Mouse (Mus musculus): Measurements from ENCODE around the gene Prnd. TPM values are rescaled to one million over a fixed set of nuclear protein-coding genes. Genes with fewer than 3 reads are reported as not detected.

Prnd gene
- polyA plus RNA-seq, 1 experiment from 2014 or later = 9.5 TPM

DNA sequence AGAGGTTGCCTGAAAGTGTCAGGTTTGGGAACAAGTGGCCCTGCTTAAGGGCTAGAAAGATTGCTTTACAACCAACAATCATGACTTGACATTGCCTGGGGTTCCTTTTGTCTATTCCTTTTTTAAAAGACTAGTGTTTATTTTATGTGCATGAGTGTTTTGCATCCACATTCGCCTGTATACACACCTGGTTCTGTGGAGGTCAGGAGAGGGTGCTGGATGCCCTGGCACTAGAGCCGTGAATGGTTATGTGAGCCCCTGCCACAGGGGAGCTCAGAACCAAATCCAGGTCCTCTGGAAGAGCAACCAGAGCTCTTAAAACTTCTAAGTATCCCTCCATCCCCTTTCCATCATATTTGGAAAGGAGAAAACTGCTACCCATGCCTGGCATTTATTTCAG, 39.8 kb upstream of the Prnd start:
- ATAC-seq (ENCODE audit: low FRiP score) = no peak
- Histone ChIP-seq H3K9me3 (replicated peaks) (no peaks in the 10 kb centered on the region), H3K36me3 (peaks cover 4% of the 10 kb centered on the region; the same call in 1 of the 2 replicates), H3K27ac (replicated peaks) (peak overlapping the region; percentile 95), H3K9ac (replicated peaks) (peak overlapping the region; percentile 75), H3K4me2 (peak overlapping the region; percentile 60), H3K27me3 (replicated peaks) (no peaks in the 10 kb centered on the region), H3K4me3 (replicated peaks) (peak overlapping the region; percentile 64), H3K4me1 (peaks cover 39% of the 10 kb centered on the region)
- WGBS = 25% methylated on average over 2 of the region's 2 CpGs

DNA sequence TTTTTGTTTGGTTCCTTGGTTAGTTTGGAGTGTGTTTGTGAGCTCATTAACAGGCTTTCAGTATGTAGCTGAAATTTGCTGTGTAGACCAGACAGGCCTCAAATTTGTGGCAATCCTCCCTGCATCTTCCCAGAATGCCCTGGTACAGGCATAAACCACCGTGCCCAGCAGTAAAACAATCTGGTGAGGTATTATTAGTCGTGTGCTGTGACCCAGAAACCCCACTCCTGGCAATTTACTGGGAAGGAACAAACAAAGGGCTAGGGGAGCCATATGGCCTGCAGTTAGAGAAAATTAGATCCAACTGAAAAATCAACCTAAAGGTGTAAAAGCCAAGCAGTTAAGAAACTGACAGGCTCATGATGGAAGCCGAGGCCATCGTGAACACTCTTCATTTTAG, 39.3 kb upstream of the Prnd start:
- peak overlapping the region; percentile 64 for H3K4me3 ChIP-seq (replicated peaks)
- peak overlapping the region; percentile 95 for H3K27ac ChIP-seq (replicated peaks)
- H3K9me3 ChIP-seq (replicated peaks) = no peaks in the 10 kb centered on the region
- ATAC-seq (ENCODE audit: low FRiP score) = no peak
- no peaks in the 10 kb centered on the region for H3K27me3 ChIP-seq (replicated peaks)
- WGBS = 12% methylated on average over 4 of the region's 4 CpGs
- H3K4me1 ChIP-seq = peaks cover 39% of the 10 kb centered on the region
- peaks cover 9% of the 10 kb centered on the region for H3K36me3 ChIP-seq
- peak overlapping the region; percentile 75 for H3K9ac ChIP-seq (replicated peaks)
- peak overlapping the region; percentile 60 for H3K4me2 ChIP-seq

DNA sequence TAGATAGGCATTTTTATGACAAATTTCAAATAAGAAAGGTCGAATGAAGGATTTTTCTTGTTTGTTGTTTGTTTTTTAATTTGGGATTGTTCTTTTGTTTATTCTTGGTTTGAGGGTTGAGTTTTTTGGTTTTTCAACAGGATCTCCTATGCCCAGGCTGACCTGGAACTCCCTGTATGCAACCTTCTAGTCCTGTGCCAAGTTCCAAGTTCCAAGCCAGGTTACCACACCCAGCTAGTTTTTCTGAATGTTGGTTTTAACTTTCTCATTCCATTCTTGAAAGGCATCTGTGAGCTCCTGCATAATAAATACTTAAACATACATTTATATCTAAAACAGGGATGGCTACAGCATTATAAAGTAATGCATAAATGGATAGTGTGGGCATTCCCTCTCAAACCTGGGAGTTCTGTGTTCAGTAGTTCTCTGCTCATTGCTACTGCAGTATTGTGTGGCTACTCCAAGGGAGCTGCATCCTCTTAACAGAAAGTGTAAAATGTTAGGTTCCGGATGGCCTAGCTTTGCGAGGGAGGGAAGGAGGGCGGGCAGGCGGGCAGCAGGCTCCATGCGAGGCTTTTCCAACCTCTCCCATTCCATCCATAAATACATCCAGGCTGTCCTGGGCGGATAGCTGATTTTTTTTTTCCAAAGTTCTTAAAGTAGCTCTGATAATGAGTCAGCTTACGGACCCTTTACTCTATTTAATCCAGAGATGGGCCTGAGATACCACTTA, 38.0 kb upstream of the Prnd start:
- no peak overlapping the region for H3K9ac ChIP-seq (replicated peaks)
- peaks cover 39% of the 10 kb centered on the region for H3K4me1 ChIP-seq
- ATAC-seq (ENCODE audit: low FRiP score) = no peak
- H3K36me3 ChIP-seq = peaks cover 19% of the 10 kb centered on the region
- 78% methylated on average over 8 of the region's 8 CpGs for WGBS
- H3K27ac ChIP-seq (replicated peaks) = no peak overlapping the region
- no peaks in the 10 kb centered on the region for H3K27me3 ChIP-seq (replicated peaks)
- H3K4me3 ChIP-seq (replicated peaks) = no peak overlapping the region
- H3K9me3 ChIP-seq (replicated peaks) = no peaks in the 10 kb centered on the region
- peak overlapping the region; percentile 60 for H3K4me2 ChIP-seq

DNA sequence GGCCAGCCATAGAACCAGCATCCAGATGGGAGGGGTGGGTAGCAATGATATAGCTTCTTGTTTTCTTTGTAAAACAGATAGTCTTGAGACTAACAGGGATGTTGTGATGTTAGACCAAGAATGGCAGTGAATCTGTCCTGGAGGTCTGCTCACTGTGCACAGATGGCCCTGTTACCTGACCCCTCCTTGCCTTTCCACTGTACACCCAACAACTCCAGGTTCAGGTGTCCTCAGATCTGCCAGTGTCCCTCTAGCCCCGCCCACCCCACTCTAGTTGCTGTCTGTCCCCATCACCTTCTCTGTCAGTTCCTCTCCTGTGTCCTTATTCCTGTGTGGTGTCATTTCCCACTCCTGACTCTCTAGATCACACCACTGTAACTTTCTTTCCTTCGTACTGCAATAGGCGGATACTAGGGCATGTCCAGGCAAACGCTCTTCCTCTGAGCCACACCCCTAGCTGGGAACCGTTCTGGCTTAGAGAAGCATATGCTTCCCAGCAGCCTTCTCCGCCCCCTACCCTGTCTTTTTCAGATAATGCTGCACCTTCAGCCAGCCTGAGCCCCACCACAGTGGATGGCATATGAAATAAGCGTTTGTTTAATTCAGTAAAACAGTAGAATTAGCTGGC, 18.3 kb upstream of the Prnd start:
- no peak overlapping the region for H3K4me2 ChIP-seq
- H3K36me3 ChIP-seq = peaks cover 16% of the 10 kb centered on the region
- no peaks in the 10 kb centered on the region for H3K9me3 ChIP-seq (replicated peaks)
- H3K27me3 ChIP-seq (replicated peaks) = no peaks in the 10 kb centered on the region
- 75% methylated on average over 7 of the region's 7 CpGs for WGBS
- no peak overlapping the region for H3K4me3 ChIP-seq (replicated peaks)
- H3K9ac ChIP-seq (replicated peaks) = no peak overlapping the region
- H3K4me1 ChIP-seq = peaks cover 9% of the 10 kb centered on the region; the same call in 1 of the 2 replicates
- H3K27ac ChIP-seq (replicated peaks) = no peak overlapping the region
- no peak for ATAC-seq (ENCODE audit: low FRiP score)

DNA sequence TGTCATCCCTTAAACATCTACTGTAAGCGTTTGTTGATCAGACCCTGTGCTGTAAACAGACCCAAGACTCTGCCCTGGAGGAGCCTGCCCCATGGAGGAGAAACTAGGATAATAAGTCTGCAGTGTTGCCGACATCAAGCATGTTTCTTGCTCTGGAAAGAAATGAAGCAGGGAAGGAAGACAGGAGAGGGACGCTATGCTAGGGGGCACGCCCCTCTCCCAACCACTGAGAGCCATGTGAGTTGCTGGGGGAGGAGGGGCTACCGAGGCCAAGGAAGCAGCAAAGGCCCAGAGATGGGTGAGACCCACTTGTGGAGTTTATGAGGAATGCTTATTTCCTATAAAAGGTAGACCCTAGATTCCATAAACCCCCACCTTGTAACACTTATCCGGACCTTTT, 17.6 kb upstream of the Prnd start:
- ATAC-seq (ENCODE audit: low FRiP score) = no peak
- H3K27ac ChIP-seq (replicated peaks) = peak overlapping the region; percentile 20; the same call in 1 of the 2 replicates
- WGBS = 53% methylated on average over 6 of the region's 6 CpGs
- peaks cover 21% of the 10 kb centered on the region for H3K36me3 ChIP-seq
- peaks cover 9% of the 10 kb centered on the region; the same call in 1 of the 2 replicates for H3K4me1 ChIP-seq
- no peaks in the 10 kb centered on the region for H3K9me3 ChIP-seq (replicated peaks)
- no peak overlapping the region for H3K4me2 ChIP-seq
- no peak overlapping the region for H3K4me3 ChIP-seq (replicated peaks)
- H3K9ac ChIP-seq (replicated peaks) = no peak overlapping the region
- H3K27me3 ChIP-seq (replicated peaks) = no peaks in the 10 kb centered on the region

DNA sequence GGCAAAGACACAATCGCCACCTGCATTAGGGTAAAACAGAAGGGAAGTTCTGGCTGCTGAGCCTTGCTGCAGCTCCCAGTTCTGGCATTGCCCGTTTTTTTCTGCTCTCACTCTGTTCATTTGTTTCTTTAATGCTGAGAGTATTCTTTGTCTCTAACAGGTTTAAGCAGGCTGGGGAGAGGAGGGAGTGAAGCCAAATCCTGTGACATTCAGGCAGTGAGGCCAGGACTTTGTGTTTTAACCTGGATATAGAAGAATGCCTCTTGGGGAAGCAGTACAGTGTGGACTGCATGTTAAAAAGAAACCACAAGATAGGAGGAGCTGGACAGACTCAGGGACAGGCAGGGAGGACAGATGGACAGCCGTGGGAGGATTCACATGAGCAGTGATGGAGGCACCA, 17.1 kb upstream of the Prnd start:
- Histone ChIP-seq H3K27me3 (replicated peaks) (no peaks in the 10 kb centered on the region), H3K9ac (replicated peaks) (no peak overlapping the region; the same call in 1 of the 2 replicates), H3K4me3 (replicated peaks) (no peak overlapping the region), H3K4me1 (peaks cover 9% of the 10 kb centered on the region; the same call in 1 of the 2 replicates), H3K4me2 (no peak overlapping the region), H3K36me3 (peaks cover 21% of the 10 kb centered on the region), H3K27ac (replicated peaks) (peak overlapping the region; percentile 20; the same call in 1 of the 2 replicates), H3K9me3 (replicated peaks) (no peaks in the 10 kb centered on the region)
- ATAC-seq (ENCODE audit: low FRiP score) = no peak
- 70% methylated on average over 3 of the region's 3 CpGs for WGBS

DNA sequence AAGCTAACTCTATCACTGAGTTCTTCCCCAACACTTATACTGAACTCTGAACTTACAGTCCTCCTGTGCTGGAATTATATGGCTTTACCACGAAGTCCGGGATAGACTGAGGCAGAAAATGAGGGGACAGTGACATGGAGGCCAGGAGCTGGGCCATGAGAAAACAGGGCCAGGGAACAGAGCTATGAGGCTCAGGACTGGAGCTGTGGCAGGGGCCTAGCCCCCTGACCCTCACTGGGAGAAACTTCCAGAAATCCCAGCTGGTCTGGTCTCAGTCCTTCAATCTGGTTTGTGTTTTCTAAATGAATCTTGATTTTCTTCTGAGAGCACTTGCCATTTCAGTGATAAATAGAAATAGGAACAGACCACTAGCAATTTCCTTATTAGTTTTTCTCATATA, 16.4 kb upstream of the Prnd start:
- Histone ChIP-seq H3K9ac (replicated peaks) (no peak overlapping the region), H3K4me2 (no peak overlapping the region), H3K27ac (replicated peaks) (no peak overlapping the region), H3K36me3 (peaks cover 21% of the 10 kb centered on the region), H3K27me3 (replicated peaks) (no peaks in the 10 kb centered on the region), H3K4me3 (replicated peaks) (no peak overlapping the region), H3K4me1 (peaks cover 9% of the 10 kb centered on the region; the same call in 1 of the 2 replicates), H3K9me3 (replicated peaks) (no peaks in the 10 kb centered on the region)
- WGBS = 96% methylated on average over 2 of the region's 2 CpGs
- no peak for ATAC-seq (ENCODE audit: low FRiP score)

DNA sequence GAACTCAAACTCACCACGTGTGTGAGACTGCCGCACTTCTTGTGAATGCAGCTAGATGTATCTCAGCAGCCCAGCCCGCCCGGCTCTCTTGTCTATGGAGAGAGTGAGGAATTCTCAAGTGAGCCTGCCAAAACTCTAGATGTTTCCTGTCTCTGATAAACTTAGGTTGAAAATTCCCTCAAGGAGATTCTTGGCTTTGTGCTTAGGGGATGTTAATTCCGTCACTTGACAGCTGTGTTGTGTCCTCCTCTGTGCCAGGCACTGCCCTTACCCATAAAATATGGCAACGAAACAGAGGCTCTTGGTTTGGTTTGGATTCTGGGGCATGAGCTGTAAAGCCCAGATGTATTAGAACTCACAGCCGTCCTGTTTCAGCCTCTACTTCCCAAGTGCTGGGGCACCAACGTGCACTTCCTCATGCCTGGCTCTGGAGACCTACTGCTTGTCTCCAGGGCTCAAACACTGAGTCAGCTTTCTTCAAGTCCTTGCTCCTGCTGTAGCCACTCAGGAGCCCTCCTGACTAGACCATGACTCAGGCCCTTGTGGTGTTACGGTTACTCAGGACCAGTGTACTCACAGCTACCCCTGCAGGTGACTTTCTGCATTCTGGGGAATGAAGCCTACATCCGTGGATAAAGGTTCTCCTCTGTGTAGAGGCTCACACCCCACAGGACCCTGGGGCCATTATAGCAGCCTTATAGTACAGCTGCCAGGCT, 15.1 kb upstream of the Prnd start:
- no peak overlapping the region for H3K4me2 ChIP-seq
- no peak overlapping the region for H3K27ac ChIP-seq (replicated peaks)
- H3K27me3 ChIP-seq (replicated peaks) = no peaks in the 10 kb centered on the region
- H3K36me3 ChIP-seq = peaks cover 21% of the 10 kb centered on the region
- no peak for ATAC-seq (ENCODE audit: low FRiP score)
- peaks cover 9% of the 10 kb centered on the region; the same call in 1 of the 2 replicates for H3K4me1 ChIP-seq
- no peaks in the 10 kb centered on the region for H3K9me3 ChIP-seq (replicated peaks)
- WGBS = 81% methylated on average over 10 of the region's 10 CpGs
- H3K9ac ChIP-seq (replicated peaks) = no peak overlapping the region
- H3K4me3 ChIP-seq (replicated peaks) = no peak overlapping the region

DNA sequence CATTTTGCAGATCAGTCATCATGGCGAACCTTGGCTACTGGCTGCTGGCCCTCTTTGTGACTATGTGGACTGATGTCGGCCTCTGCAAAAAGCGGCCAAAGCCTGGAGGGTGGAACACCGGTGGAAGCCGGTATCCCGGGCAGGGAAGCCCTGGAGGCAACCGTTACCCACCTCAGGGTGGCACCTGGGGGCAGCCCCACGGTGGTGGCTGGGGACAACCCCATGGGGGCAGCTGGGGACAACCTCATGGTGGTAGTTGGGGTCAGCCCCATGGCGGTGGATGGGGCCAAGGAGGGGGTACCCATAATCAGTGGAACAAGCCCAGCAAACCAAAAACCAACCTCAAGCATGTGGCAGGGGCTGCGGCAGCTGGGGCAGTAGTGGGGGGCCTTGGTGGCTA, 14.3 kb upstream of the Prnd start:
- WGBS = 98% methylated on average over 10 of the region's 10 CpGs
- ATAC-seq (ENCODE audit: low FRiP score) = no peak
- Histone ChIP-seq H3K36me3 (peaks cover 21% of the 10 kb centered on the region), H3K4me3 (replicated peaks) (no peak overlapping the region), H3K9me3 (replicated peaks) (no peaks in the 10 kb centered on the region), H3K27ac (replicated peaks) (no peak overlapping the region), H3K27me3 (replicated peaks) (no peaks in the 10 kb centered on the region), H3K4me1 (peaks cover 9% of the 10 kb centered on the region; the same call in 1 of the 2 replicates), H3K4me2 (no peak overlapping the region), H3K9ac (replicated peaks) (no peak overlapping the region)

DNA sequence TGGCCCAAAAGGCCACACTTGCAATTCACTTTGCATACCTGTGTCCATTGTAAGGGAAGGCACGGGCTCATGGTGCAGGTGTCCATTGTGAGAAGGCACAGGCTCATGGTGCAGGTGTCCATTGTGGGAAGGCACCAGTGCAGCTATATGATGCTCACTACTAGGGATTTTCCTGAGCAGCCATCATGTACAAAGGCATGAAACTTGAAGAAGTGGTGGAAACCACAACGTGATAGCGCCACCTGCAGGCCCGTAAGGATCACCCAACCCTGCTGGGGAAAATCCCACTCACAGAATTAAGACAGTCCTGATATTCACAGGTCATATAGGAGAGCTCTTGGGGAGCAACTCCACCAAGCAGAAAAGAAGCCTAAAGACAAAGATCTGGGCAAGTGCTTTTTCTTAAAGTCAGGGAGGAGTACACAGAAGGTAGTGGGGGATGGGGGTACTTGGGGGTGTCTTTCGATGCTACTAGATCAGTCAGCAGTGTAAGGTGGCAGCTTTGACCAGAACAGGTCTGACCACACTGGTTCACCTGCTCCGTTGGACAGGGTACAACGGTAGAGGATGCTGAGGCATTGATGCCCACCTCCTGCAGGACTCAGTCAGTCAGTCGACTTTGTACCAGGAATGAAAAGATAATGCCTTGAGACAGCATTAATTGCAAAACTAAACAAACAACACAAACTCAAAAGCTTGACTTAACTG, 11.1 kb upstream of the Prnd start:
- H3K9me3 ChIP-seq (replicated peaks) = no peaks in the 10 kb centered on the region
- H3K4me2 ChIP-seq = no peak overlapping the region
- no peak for ATAC-seq (ENCODE audit: low FRiP score)
- 43% methylated on average over 8 of the region's 8 CpGs for WGBS
- no peak overlapping the region for H3K27ac ChIP-seq (replicated peaks)
- H3K4me3 ChIP-seq (replicated peaks) = no peak overlapping the region
- H3K36me3 ChIP-seq = peaks cover 21% of the 10 kb centered on the region
- H3K9ac ChIP-seq (replicated peaks) = no peak overlapping the region
- H3K27me3 ChIP-seq (replicated peaks) = no peaks in the 10 kb centered on the region
- no peaks in the 10 kb centered on the region for H3K4me1 ChIP-seq

DNA sequence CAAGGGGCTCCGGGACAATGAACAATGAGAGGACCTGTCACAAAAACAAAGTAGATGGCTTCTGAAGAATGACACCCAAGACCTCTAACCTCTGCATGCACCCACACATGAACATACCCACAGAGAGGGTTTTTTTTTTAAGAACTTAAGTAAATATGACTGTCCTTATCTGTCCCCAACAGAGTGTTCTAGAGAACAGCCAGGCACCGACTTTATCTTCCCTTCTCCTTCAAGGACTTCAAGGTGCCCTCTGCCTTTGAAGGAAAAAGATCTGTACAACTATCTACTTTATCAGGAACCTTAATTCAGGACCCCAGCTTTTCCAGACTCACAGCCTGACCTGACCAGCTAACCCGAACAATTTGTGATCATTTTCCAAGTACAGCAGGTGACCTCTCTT, 10.2 kb upstream of the Prnd start:
- ATAC-seq (ENCODE audit: low FRiP score) = no peak
- peaks cover 21% of the 10 kb centered on the region for H3K36me3 ChIP-seq
- 80% methylated on average over 3 of the region's 3 CpGs for WGBS
- no peaks in the 10 kb centered on the region for H3K27me3 ChIP-seq (replicated peaks)
- H3K27ac ChIP-seq (replicated peaks) = no peak overlapping the region
- no peak overlapping the region for H3K9ac ChIP-seq (replicated peaks)
- H3K9me3 ChIP-seq (replicated peaks) = no peaks in the 10 kb centered on the region
- no peak overlapping the region for H3K4me2 ChIP-seq
- no peaks in the 10 kb centered on the region for H3K4me1 ChIP-seq
- no peak overlapping the region for H3K4me3 ChIP-seq (replicated peaks)
